Mouse (Mus musculus) olfactory bulb, adult 2 months (tissue): ENCODE data around the gene Ppef2.

Experiments
- CTCF ChIP-seq: fragments of 200-500 bp; IDR thresholded peaks from 2 replicates; pipeline ENCODE4 v1.5.1; 2012; ENCODE audit warnings: low read depth, mild to moderate bottlenecking, low read length, moderate library complexity; ENCODE audit not compliant: insufficient read depth
- POLR2A ChIP-seq: fragments of 200-500 bp; IDR thresholded peaks from 2 replicates; pipeline ENCODE4 v1.6.1; 2012; ENCODE audit warnings: mild to moderate bottlenecking, low read depth, low read length, moderate library complexity; ENCODE audit not compliant: insufficient read depth

DNA sequence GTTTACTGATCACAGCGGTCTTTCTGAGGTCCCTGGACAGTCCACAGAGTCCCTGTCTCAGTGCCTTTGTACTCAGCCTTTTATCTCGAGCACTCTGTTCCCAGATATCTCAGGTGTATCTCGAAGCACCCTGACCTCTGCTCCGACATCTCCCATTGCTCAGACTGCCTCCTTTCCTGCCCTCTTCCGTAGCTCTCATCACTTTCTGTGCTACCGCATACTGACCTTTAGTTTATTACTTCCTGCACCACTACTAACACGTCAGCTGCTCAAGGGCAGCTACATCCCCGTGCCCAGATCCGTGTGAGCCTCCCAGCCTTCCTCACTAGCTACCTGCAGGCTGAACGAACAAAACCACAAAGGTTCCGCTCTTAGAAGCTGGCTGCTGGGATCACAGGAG is 7.5 kb downstream of the Ppef2 start:
- TF ChIP-seq CTCF (no peak), POLR2A (no peak)
